Mouse (Mus musculus): Measurements from ENCODE around the gene Zfp574.

GRCm38 (mm10) chr7:25072716-25073390 lies 486 bp downstream of the Zfp574 start:
- TF ChIP-seq CTCF (IDR thresholded peaks at IDR 0.05; ENCODE audit: low read depth, low read length) (no peak), POLR2A (IDR thresholded peaks at IDR 0.05; ENCODE audit: borderline replicate concordance, low read depth, low read length) (no peak)

Data from bone marrow macrophage, adult 2 months (primary cell).